Mouse (Mus musculus): ENCODE measurements around the gene Gm28035.

DNA sequence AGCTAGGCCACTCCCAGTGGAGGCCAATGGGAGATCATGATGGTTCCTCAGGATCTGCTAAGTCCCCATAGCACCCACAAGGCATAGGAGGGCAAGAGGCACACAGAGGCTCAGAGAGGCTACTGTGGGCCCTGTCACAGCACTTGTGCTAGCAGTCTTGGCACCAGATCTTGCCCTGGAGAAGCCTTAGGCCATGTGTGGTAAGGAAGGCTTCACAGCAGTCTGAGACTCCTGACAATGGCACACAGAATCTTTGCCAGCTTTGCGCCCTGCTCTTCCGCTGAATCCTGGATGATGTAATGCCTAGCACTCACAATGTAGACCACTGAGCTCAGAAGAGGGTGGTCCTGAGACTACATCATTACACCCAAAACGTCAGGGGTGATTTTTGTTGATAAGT, 45.7 kb upstream of the Gm28035 start:
- TF ChIP-seq CTCF (conservative IDR thresholded peaks at IDR 0.05; ENCODE audit: insufficient read depth, insufficient read length, low read depth, low read length) (no peak), POLR2A (IDR thresholded peaks at IDR 0.05; ENCODE audit: low read depth, low read length) (no peak)
